Mouse (Mus musculus) natural killer cell, adult 2 months (primary cell): ENCODE results near the gene Tmem43.
A peak's percentile ranks its signal among the peaks of the same experiment; 100 is the strongest.
"Not testable (repeated sequence)": the region's sequence is repeated elsewhere in the genome, so short reads cannot be mapped to it uniquely, and the experiment has no call there.

Experiments
- DNase-seq, 2 experiments: peaks; one replicate each; pipeline ENCODE4 v3.0.0; 2022; ENCODE audit warnings: low spot score in 2 of 2

Tmem43 gene

DNA sequence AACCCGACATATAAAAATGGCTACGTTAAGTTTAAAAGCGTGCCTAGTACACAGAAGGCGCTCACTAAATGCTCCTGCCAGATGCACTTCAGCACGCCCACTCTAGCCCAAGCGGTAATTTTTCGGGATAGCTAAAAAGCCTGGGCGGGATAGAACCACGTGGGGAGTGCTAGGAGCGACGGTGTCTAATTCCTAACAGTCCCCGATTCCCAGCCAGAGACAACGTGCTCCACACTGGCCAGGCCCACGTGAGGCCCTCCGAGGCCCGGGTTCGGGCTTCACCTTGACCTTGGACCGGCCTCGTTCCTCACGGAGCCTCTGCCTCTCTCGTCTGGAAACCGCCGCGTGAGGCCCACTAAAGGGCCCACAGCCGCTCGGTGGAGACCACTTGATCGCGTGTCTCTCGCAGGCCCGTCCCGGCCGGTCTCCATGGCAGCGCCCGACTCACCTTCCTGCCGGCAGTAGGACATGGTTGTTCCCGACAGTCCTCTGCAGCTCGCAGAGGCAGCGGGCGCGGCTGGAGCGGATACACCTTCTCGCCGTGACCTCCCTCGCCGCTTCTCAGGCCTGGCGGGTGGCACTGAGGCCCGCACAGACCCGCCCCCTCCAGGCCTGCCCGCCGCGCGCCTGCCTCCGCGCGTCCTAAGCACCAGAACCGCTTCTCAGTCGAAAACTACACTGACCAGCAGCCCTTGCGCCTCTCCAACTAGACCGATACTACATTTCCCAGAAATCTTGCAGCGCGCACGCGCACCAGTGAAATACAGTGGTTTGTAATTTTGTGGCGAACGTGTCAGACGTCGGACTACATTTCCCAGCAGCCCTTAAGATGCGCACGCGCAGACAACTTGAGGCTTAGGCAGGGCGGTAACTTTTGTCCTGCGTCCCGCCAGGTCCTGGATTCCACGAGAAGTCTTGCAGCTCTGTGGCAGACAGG lies at the start of gene Tmem43, which contains the start of gene Chchd4:
Gene Tmem43, plus strand, starts transcription at position 836 of the 937 bp plus-strand sequence.
Gene Chchd4, minus strand, starts transcription at position 679 of the 937 bp plus-strand sequence.
- DNase-seq = peak; percentile 97 to 98

DNA sequence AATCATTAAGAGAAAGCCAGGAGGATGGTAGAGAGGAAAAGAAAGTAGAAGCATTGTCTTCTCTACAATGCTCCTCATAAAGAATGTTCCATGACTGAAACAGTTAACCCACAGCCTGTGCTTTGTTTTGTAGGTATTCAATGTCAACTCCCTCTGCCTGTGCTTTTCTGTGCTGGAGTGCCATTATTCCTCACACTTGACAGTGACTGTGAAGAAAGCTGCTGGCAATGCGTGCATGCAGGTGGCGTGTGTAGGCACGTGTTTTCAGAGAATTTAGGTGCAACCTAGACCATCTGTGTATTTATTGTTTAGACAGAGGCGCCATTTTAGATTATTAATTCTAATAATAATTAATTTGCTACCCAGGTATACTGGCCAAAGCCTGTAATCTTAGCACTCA lies 49.4 kb upstream of the Tmem43 start:
- DNase-seq = no peak

DNA sequence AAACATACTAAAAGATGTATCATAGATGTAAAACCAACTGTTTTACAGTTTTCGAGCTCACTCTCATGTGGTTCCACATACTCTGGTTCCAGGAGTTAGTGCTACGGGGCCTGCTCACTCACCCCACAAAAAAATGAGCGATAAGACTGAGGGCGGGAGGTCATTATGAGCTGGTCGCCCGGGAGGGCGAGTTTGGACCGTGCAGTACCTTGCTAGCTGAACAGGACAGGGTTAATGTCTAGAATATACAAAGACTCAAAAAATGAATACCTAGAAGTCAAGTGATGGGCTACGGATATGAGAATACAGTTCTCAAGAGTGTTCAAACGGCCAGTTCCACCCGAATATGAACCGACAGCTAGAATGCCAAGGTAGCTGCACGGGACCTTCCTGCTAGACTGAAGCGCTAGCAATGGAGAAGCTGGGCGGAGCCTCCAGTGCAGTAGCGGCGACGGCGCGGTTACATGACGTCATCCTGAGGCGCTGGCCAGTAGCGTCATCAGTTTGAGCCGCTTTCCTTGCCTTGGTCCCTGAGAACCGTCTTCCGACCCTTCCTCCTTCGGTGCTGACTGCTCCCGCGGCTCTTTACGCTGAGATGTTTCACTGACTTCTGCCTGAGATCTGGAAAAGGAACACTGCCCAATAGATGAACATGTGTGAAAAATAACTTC lies 32.9 kb upstream of the Tmem43 start:
- DNase-seq = peak; percentile 90 to 93

DNA sequence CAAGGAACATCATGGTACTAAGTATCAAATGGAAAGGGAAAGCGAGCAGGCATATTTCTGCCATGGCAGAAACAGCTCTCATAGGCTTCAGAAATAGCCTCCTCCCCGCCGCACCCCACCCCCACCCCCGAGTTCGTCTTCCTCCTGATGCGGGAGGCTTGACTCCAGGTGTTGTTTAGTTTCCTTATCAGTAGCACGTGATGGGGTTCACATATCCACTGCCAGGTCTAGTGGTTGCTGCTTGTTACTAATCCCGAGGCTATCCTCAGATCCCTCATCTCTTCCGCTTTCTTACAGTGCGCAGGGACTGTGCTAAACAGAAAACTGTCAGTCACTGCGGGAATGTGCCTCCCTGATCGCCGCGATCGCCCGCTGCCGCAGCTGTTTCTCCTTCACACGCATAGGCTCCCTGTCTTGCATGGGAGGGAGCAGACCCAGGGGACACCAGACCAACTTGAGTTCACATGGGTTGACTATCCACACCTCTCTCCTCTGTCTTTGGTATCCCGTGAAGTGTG lies 32.3 kb upstream of the Tmem43 start:
- DNase-seq = no peak

DNA sequence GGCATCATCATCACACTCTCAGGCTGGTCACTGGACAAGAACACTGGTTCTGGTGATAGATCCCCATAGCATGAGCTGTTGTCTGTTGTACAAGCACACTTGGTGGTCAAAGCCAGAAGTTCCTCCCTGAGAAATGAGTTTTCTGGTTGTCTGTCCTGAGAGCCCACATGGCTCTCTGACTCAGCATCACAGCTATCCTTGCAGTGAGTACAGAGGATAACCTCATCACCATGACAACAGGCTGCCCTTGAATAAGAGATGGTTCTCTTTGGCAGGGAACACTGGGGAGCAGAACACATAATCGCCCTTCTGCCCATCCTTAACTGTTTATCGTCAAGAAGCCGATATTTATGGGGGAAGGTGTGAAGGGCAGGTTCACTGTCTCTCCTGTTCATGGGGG lies 28.2 kb upstream of the Tmem43 start:
- no peak for DNase-seq

DNA sequence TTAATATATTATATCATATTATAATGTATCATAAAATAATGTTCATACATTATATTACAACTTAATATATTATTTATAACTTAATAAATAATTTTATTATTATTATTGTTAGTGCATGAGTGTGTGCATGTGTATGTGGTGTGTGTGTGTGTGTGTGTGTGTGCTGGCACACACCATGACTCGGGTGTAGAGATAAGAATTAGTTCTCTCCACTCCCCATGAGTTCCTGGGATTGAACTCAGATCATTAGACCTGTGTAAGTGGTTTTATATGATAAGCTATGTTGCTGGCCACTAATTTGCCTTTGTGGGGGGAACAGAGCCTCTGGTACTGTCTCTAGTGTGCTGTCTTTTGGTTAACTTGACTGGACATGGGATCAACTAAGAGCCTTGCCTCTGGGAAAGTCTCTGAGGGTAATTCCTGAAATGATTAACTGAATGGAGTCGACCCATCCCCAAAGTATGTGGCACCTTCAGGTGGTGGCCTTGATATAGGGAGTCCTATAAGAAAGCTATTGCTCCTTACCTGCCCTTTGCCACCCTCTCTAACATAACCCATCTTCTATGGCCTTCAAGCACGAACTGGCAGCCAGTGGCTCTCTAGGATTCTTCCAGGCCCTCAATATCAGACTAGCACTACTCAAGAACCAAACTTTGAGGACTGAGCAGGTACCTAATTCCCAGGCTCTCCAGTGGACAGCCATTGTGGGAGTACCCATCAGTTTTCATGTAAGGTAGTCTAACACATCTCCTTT lies 23.9 kb upstream of the Tmem43 start:
- DNase-seq = no peak

DNA sequence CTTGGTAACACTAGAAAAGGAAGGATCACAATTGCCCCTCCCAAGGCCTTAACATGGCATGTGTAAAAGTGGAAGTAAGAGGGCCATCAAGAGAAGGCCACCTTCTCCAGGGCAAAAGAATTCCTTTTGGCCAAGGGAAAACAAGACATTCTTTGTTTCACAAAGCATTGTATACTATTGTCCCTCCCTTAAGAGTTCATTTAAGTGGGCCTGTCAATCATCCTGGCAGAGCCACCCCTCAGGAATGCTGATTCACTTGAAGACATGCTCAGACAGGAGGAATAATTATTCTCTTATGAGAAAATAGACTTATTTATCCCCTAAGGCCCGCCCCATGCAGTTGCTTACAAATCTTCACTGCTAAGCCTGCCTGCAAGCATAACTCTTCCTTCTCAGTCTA lies 21.4 kb upstream of the Tmem43 start:
- DNase-seq = no peak

DNA sequence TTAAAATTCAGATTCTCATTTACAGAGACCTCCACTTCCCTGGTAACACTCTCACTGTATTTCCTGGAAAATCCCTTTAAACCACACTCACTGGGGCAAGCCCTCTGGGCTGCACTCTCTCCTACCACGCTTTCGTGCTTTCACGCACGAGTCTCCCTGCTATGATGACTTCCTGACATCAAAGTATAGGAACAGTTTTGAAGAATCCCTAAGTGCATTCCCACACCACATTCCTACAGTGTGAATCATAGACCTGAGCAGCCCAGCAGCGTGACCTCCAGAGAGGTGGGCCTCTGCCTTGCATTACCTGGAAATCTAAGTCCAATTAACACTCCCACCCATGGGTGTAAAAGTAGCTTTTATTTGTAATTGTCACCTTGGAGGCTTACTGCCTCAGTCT lies 19.0 kb upstream of the Tmem43 start:
- no peak for DNase-seq

DNA sequence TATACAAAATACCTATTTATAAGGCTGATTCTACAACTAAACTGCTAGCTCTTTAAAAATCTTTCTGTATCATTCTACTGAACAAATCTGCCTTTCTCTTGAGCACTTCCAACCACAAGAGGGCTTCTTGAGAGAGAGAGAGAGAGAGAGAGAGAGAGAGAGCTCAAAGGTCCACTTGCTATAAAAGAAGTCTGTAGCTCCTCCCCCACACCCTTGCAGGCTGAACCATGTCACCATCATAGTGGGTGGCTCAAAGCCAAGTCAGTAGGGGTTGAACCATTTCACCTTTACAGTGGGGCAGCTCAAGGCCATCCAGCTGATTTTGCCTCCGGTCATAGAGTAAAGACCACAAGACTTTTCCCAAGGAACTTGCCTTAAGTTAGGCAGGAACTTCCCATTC lies 14.0 kb upstream of the Tmem43 start:
- no peak for DNase-seq

DNA sequence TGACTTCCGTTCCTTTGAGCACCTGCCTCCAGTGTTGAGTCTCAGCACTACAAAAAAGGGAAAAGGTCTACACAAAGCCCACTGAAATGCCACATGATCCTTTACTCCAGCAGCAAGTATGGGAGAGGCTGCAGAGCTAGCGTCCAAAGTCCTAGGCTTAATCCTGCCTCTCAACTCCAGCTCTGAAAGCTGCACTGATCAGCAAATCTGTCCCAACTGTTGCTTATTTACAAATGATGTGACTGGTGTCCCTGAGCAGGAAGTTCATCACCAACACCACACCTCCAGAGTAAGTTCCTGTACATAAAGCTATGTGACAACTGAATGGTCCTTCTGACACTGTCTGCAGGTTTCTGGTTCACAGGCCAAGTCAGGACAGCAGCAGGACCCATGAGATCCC lies 7.7 kb upstream of the Tmem43 start:
- DNase-seq = no peak

DNA sequence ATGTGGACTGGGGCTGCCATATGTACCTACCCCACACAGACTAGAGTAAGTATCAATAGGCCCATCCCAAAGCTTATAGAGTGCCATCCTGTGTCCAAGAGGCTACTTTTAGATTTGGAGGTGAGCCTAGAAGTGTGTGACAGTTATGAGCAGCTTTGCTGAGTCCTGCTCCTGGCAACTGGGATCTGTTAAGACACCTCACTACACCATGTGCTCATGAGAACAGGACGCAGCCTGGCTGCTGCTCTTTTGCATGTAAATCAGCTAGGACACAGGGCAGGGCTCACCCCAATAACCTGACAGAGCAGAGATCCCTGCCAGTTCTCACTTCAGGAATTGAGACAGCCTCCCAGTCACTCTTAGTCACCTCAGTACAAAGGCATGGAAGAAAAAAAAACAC lies 6.4 kb upstream of the Tmem43 start:
- DNase-seq = no peak

DNA sequence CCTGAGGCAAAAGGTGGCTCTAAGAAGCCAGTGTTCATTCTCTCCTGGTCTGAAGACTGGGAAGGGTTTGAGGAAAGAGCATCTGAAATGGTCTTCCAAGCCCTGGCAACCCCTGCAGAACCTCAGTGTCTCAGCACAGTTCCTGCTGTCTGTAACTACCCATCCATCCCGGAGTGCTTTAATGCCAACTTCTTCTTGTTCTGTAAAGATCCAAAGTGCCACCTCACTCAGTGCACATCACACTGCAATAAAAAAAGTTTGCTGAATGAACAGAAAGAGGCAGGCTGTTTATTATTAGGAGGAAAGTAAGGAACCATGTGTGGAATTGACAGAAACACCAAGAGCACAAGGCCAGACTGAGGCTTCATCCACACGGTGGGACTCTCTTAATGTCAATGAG lies 2.8 kb upstream of the Tmem43 start:
- no peak for DNase-seq

DNA sequence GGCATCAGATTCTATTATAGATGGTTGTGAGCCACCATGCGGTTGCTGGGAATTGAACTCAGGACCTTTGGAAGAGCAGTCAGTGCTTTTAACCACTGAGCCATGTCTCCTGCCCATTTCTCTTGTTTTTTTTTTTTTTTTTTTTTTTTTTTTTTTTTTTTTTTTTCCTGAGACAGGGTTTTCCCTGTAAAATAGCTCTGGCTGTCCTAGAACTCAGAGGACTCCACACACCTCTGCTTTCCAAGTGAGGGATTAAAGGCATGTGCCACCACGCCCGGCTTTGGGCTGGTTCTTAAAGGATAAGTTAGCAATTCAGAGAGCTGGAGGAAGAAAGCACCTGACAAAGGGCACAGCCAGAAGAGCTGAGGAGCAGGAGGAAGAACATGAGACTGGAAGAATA lies 2.1 kb upstream of the Tmem43 start:
- DNase-seq = not testable (repeated sequence)

DNA sequence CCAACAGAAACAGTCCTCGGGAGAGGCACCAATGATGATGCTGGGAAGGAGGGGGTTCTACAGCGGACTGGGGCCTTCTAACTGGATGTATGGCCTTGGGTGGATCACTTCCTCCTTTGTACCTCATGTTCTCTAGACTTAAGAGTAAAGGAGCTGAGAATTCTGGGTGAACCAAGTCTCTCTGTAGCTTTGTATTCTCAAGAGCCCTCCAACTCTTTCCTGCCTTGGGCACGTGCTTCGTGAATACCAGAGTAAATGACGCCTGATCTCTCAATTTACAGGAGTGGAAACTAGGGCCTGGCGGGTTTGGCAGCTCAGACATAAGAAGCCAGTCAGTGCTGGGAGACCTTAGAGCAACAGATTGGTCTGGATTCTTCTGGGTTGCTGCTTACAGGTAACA lies 1.2 kb upstream of the Tmem43 start:
- peak in 1 of 2 experiments; percentile 15 for DNase-seq

DNA sequence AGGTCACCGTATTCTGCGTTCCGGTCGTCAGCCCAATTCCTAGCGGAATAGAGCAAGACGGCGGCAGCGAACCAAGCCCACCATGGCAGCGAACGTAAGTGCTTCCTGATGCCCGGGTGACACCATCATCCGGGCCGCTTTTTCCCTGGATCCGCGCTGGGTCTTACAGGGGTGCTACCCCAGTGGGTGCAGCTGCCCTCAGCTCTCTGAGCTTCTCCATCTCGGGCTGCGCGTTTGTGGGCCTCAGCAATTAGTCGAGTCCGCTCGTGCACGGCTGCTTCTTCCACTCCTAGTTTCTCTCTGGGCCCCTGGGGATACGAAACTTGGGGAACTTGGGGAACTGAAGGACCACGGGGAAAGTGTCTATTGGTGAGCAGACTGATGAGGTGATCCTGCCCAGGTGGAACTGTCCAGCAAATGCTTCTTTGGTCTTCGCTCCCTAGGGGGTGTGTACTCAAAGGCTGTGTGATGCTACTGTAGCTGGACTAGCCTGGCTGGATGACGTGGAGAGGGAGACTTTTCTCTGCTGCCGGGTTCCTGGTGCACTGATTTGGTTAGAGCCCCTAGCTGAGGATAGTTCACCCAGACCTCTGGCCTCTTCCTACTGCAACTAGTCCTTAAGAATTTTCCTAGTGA lies 420 bp downstream of the Tmem43 start:
- DNase-seq = no peak

DNA sequence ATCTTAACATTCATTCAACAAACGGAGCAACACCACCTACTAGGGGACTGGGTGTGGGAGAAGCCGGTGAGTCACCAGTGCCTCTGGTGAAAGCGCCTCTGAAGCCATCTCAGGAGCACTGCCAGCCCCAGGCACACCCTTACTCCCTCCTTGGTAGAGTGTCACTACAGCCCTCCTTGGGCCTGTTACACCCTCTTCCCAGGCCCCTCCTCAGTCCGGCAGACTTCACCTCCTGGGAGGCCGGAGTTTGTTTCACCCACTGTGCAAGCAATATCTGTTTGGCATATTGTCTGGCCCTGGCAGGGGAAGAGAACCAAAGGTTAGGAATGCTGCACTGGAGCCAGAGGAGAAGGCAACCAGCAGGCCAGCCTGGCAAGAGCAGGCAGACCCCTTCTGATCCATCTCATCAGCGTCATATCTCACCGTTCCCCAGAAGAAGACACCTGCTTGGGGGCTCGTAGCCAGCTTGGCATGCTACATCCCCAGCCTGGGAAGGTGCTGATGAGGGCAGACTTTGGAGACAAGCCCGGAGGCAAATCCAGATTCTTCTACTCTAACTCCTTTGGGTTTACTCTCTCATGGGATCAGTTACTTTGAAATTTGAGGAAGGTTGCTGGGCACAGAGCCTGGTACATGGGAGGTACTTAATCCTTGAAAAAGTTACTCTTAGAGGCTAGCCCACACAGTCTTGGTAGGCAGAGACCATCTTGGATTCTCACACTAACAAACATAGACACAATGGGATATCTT lies 1.1 kb downstream of the Tmem43 start:
- no peak for DNase-seq

DNA sequence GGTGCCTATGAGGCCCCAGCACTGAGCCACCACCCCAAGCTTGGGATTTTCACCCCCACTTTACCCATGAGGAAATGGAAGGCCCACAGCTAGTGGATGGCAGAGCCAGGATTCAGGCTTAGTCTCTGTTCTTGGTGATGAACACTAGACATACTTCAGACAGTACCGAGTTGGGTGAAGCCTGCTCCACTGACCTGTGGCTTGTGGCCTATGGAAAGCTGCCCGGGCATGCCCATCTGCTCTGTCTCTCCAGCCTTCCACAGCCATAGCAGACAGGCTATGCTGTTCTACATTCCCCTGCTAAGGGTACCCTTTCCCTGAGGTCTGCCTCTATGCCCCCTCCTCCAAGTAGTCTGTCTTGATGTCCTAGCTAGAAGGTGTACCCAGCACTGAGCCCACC lies 3.0 kb downstream of the Tmem43 start:
- no peak for DNase-seq

DNA sequence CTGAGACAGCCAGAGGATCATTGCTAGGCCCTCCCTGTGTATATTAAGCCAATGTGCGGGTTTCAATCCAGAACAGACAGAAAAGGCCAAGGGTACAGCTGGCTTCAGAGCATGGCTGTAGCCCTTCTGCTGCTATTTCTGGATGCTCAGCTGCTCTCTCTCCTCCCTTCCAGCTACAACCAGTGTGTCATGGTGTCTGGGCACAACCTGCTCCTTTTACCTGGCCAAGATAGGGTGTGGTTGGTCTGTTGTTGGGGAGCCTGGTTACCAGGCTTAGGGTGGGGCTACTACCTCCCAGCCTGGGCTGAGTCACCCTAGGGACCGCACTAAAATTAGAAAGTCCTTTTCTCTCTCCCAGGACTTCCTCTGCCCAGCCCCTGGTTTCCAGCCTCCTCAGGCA lies 9.9 kb downstream of the Tmem43 start:
- no peak for DNase-seq

DNA sequence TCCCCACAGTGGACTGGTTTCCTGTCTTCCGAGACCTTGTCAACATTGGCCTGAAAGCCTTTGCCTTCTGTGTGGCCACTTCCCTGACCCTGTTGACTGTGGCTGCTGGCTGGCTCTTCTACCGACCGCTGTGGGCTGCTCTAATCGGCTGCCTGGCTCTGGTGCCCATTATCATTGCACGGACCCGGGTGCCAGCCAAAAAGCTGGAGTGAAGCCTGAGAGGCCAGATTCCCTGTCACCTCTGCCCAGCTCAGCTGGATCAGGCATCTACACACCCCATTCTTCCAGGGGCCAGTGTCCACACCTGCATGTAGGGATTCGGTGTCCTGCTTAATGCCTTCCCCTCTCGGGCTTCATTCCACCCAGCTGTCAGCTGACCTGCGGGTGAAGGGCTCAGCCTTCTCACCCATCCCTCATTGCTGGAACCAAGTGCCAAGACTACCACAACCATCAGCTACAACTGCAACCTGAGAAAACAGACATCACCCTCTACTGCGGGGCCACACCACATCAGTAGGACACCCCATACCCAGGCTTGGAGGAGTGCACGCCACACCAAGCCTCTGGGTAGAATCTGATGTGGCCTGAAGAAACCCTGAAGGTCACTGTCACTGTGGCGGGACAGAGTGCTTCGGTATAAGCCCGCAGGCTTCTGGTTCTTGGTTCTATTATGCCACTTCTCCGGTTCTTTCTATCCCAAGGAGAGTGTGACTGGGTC lies 13.4 kb downstream of the Tmem43 start:
- DNase-seq = no peak

DNA sequence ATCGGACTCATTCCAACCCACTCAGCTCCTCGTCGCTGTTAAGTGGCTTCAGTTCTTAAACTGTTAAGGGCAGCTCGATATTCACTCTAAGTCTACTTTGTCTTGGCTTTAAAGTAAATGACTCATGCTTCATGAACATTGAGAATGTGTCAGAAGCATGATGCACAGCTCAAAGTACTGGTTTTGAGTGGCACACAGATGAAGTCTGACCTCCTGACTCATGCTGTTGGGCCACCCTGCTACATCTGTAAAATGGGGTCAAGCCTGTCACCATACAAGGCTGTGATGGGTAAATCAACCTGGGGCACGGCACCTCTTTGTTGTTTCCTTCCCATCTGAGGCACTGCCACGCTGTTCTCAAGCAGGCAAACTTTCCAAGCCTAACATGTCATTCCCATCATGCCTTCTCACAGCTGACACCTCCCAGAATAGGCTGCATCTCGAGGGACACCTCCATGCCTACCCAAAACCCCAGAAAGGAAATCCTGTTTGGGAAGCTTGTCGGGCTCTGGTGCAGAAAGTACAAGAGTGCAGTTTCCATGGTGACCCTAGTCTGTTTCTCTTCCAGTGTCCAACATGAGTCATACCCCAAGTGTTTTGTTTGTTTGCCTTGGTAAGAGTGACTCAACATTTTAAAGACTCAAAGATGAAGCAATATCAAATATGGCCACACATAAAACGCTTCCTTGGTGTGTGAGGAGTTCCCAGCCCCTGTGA lies 15.2 kb downstream of the Tmem43 start:
- DNase-seq = no peak
